Mouse (Mus musculus): ENCODE measurements around the gene Tspan7. TPM values are rescaled to one million over a fixed set of nuclear protein-coding genes. Genes with fewer than 3 reads are reported as not detected.
A peak's percentile ranks its signal among the peaks of the same experiment; 100 is the strongest.

The Tspan7 gene
- polyA plus RNA-seq (2014; fragmentation: Nextera tagmentation; extraction: Ambion mirVana), result 97.0 and 102 TPM in 2 replicates

DNA sequence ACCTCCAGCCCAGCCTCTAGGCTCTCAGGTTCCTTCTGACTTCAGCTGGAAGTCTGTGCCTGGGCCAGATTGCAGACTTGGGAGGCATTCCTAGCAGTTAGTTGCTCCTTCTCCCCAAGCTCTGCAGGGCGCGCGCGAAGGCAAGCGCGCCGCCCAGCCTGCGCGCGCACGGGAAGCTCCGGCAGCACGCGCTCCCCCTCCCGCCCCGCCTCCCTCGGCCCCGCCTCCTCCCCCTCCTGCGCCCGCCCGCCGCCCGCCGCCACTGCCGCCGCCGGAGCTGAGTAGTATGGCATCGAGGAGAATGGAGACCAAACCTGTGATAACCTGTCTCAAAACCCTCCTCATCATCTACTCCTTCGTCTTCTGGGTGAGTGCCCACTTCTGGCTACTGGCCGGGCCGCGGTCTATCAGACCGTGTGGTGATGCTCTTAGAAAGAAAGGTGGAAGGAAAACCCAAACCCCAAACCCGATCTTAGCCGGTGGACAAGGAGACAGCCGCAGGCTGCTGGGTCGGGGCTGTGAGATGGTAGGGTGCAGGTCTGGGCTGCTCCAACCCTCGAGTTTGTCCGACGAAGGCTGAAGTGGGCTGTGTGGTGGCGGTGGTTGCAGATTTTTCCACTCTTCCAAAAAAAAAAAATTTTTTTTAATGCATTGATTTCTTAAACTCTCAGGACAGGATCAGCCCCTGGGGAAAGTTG is at the start of gene Tspan7:
Tspan7 (plus strand) TSS at position 287 of the 698 bp plus-strand sequence.
- peak; percentile 83 for ATAC-seq (ENCODE audit: insufficient number of reproducible peaks, insufficient read depth, low FRiP score, low read depth)
- Histone ChIP-seq H3K27me3 (ENCODE audit: control insufficient read depth, insufficient read depth, low read length) (no peaks in the 10 kb centered on the region), H3K36me3 (ENCODE audit: control insufficient read depth, insufficient read depth, low read length) (no peaks in the 10 kb centered on the region), H3K4me1 (ENCODE audit: control insufficient read depth in 2 of 2, insufficient read depth in 2 of 2, low read length in 2 of 2) (no peaks in the 10 kb centered on the region), H3K9me3 (ENCODE audit: control insufficient read depth, low read length) (no peaks in the 10 kb centered on the region), H3K4me3 (ENCODE audit: control insufficient read depth in 1 of 2, insufficient read depth in 1 of 2, low read depth in 1 of 2, low read length in 2 of 2) (peak within 1 kb of the TSS; percentile 55 to 76), H3K4me2 (ENCODE audit: low read length) (peak within 1 kb of the TSS; percentile 67), H3K27ac (replicated peaks in 1 of 2; ENCODE audit: control insufficient read depth in 1 of 2, insufficient read depth in 1 of 2, low read depth in 2 of 2, low read length in 2 of 2) (peak within 1 kb of the TSS; percentile 28 to 76; a peak in 3 of 4 replicates), H3K9ac (ENCODE audit: low read length) (peak within 1 kb of the TSS; percentile 71)
- WGBS, result 13% methylated on average over 23 of the region's 41 CpGs

DNA sequence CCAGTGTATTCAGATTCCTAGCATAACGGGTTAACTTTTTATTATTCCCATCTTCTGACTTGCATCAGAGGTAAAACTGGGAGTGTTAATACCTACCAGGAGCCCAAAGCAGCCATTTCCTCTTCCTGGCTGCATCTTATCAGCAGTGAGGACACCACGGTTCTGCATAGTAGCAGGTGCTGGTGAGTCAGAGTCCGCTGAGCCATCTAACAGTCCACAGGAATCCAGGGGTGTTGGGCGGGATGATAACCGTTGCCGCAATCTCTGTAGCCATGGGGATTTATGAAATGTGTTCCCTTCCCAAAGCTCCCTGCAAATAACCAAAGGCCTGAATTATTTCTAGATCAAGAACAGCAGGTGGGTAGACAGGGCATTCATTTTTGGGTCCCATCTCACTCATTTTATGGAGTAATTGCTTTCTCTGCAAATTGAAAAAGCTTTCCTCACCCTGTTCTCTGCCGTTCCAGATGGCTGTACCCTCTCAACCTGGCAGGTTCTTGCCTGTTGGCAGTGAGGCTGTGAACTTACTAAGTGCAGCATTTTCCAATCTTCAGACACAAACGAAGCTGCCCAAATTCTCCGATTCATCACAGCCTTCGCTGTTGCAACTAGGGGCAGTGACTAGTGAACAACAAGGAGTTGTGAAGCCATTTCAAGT is 35.5 kb upstream of the Tspan7 start:
- H3K4me1 ChIP-seq (ENCODE audit: control insufficient read depth in 2 of 2, insufficient read depth in 2 of 2, low read length in 2 of 2), result no peaks in the 10 kb centered on the region
- H3K4me2 ChIP-seq (ENCODE audit: low read length), result no peak overlapping the region
- no peak overlapping the region for H3K4me3 ChIP-seq (ENCODE audit: control insufficient read depth in 1 of 2, insufficient read depth in 1 of 2, low read depth in 1 of 2, low read length in 2 of 2)
- H3K9me3 ChIP-seq (ENCODE audit: control insufficient read depth, low read length), result no peaks in the 10 kb centered on the region
- no peak overlapping the region for H3K27ac ChIP-seq (replicated peaks in 1 of 2; ENCODE audit: control insufficient read depth in 1 of 2, insufficient read depth in 1 of 2, low read depth in 2 of 2, low read length in 2 of 2)
- H3K27me3 ChIP-seq (ENCODE audit: control insufficient read depth, insufficient read depth, low read length), result no peaks in the 10 kb centered on the region
- no peaks in the 10 kb centered on the region for H3K36me3 ChIP-seq (ENCODE audit: control insufficient read depth, insufficient read depth, low read length)
- WGBS, result 69% methylated on average over 10 of the region's 10 CpGs
- H3K9ac ChIP-seq (ENCODE audit: low read length), result no peak overlapping the region
- ATAC-seq (ENCODE audit: insufficient number of reproducible peaks, insufficient read depth, low FRiP score, low read depth), result no peak

DNA sequence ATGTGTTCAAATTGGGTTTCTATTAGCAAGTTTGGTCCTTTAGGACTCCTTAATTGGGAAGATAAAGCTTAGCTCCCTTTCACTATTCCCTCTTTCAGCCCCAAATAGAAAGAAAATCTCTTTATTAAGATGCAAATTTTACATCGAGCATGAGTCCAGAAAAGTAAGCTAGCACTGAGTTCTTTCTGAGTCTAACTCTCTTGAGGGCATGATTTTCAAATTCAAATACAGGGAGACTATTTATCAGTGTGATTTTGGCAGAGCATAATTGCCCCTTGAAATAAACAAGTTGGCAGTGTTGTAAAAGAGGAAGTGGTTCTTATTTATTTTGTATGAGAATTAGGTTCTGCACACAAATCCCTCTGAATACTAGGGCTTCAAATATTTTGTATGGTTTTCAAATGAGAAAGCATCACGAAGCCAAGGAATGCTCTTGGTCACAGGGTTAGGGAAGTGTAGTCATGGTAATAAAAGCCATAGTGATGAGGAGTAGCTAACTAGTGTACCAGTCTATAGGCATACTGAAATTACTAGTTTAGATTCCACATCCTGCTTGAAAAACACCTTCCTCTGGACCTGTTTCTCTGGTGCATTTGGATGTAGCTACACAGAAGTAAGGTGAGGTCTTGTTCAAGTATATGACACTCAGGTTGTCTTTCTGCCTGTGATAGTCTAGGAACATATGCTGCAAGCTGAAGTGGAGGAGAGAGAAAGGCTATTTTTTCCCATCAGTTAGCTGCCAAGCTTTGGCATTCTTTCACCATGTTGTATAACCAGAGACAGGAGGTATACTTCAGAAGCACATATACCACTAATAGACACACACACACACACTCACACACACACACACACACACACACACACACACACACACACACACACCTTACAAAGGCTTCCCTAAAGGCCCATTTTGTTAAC is 34.6 kb upstream of the Tspan7 start:
- H3K27me3 ChIP-seq (ENCODE audit: control insufficient read depth, insufficient read depth, low read length), result no peaks in the 10 kb centered on the region
- no peaks in the 10 kb centered on the region for H3K4me1 ChIP-seq (ENCODE audit: control insufficient read depth in 2 of 2, insufficient read depth in 2 of 2, low read length in 2 of 2)
- H3K4me3 ChIP-seq (ENCODE audit: control insufficient read depth in 1 of 2, insufficient read depth in 1 of 2, low read depth in 1 of 2, low read length in 2 of 2), result no peak overlapping the region
- WGBS, result 49% methylated on average over 2 of the region's 2 CpGs
- ATAC-seq (ENCODE audit: insufficient number of reproducible peaks, insufficient read depth, low FRiP score, low read depth), result no peak
- H3K9ac ChIP-seq (ENCODE audit: low read length), result no peak overlapping the region
- no peaks in the 10 kb centered on the region for H3K36me3 ChIP-seq (ENCODE audit: control insufficient read depth, insufficient read depth, low read length)
- H3K27ac ChIP-seq (replicated peaks in 1 of 2; ENCODE audit: control insufficient read depth in 1 of 2, insufficient read depth in 1 of 2, low read depth in 2 of 2, low read length in 2 of 2), result no peak overlapping the region
- H3K9me3 ChIP-seq (ENCODE audit: control insufficient read depth, low read length), result no peaks in the 10 kb centered on the region
- H3K4me2 ChIP-seq (ENCODE audit: low read length), result no peak overlapping the region

DNA sequence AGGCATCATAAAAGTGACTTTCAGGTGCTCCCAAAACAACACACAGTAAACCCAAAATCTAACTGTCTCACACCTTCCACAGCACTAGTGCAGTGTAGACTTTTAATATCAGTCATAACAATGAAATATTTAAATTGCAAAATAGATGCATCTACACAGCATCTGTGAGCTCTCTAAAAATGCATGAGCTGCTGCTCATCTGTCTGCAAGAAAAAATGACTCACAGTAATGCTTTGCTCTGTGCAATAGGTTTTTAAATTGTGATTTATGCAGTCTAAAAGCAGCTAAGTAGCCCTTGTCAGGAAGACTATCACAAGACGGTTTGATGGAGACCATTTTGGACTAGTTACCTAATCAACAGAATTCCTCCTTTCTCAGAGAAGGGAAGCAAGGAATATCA is 31.2 kb upstream of the Tspan7 start:
- ATAC-seq (ENCODE audit: insufficient number of reproducible peaks, insufficient read depth, low FRiP score, low read depth), result no peak
- no peaks in the 10 kb centered on the region for H3K9me3 ChIP-seq (ENCODE audit: control insufficient read depth, low read length)
- no peak overlapping the region for H3K4me2 ChIP-seq (ENCODE audit: low read length)
- no peaks in the 10 kb centered on the region for H3K4me1 ChIP-seq (ENCODE audit: control insufficient read depth in 2 of 2, insufficient read depth in 2 of 2, low read length in 2 of 2)
- no peaks in the 10 kb centered on the region for H3K36me3 ChIP-seq (ENCODE audit: control insufficient read depth, insufficient read depth, low read length)
- no peak overlapping the region for H3K4me3 ChIP-seq (ENCODE audit: control insufficient read depth in 1 of 2, insufficient read depth in 1 of 2, low read depth in 1 of 2, low read length in 2 of 2)
- no peak overlapping the region for H3K9ac ChIP-seq (ENCODE audit: low read length)
- no peak overlapping the region for H3K27ac ChIP-seq (replicated peaks in 1 of 2; ENCODE audit: control insufficient read depth in 1 of 2, insufficient read depth in 1 of 2, low read depth in 2 of 2, low read length in 2 of 2)
- no peaks in the 10 kb centered on the region for H3K27me3 ChIP-seq (ENCODE audit: control insufficient read depth, insufficient read depth, low read length)
- 28% methylated on average over 1 of the region's 1 CpGs for WGBS

DNA sequence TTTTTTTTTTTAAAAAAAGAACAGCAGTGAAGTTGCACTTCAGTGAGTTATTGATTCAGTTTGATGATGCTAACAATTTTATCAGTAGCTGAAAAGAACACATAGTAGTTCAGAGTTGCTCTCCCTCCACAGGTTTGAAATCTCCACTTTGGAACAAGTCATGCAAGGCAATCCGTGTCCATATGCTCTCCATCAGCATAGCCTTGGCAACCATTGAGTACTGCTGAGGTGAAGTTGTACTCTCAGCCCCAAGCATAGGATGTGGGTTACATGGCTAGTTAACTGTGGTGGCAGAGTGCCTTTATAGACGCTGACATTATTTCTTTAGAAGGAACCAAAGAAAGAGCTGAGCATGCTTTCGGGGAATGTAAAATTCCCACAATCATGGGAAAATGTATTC is 27.7 kb upstream of the Tspan7 start:
- no peak overlapping the region for H3K4me2 ChIP-seq (ENCODE audit: low read length)
- no peak overlapping the region for H3K27ac ChIP-seq (replicated peaks in 1 of 2; ENCODE audit: control insufficient read depth in 1 of 2, insufficient read depth in 1 of 2, low read depth in 2 of 2, low read length in 2 of 2)
- no peak overlapping the region for H3K4me3 ChIP-seq (ENCODE audit: control insufficient read depth in 1 of 2, insufficient read depth in 1 of 2, low read depth in 1 of 2, low read length in 2 of 2)
- H3K36me3 ChIP-seq (ENCODE audit: control insufficient read depth, insufficient read depth, low read length), result no peaks in the 10 kb centered on the region
- no peak overlapping the region for H3K9ac ChIP-seq (ENCODE audit: low read length)
- ATAC-seq (ENCODE audit: insufficient number of reproducible peaks, insufficient read depth, low FRiP score, low read depth), result no peak
- no peaks in the 10 kb centered on the region for H3K9me3 ChIP-seq (ENCODE audit: control insufficient read depth, low read length)
- H3K27me3 ChIP-seq (ENCODE audit: control insufficient read depth, insufficient read depth, low read length), result no peaks in the 10 kb centered on the region
- H3K4me1 ChIP-seq (ENCODE audit: control insufficient read depth in 2 of 2, insufficient read depth in 2 of 2, low read length in 2 of 2), result no peaks in the 10 kb centered on the region
- WGBS, result 74% methylated on average over 3 of the region's 3 CpGs

DNA sequence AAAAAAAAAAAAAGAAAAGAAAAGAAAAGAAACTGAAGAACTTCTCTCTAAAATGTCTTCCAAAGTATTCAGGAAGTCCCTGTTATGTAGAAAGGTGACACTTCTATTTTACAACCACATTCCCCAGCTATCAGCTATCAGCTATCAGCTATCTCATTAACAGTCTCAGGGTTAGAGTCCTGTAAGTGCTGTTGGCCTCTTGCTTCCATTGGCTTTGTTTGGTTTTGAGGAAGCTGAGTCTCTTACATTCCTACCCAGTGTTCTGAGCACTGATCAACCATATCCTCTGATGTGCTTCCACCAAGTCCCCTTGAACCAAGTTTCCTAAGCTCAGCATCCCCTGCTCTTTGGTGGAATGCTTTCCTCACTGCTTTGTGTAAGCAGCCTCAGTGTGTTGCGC is 7.9 kb upstream of the Tspan7 start:
- H3K4me2 ChIP-seq (ENCODE audit: low read length), result no peak overlapping the region
- ATAC-seq (ENCODE audit: insufficient number of reproducible peaks, insufficient read depth, low FRiP score, low read depth), result no peak
- no peak overlapping the region for H3K9ac ChIP-seq (ENCODE audit: low read length)
- H3K4me3 ChIP-seq (ENCODE audit: control insufficient read depth in 1 of 2, insufficient read depth in 1 of 2, low read depth in 1 of 2, low read length in 2 of 2), result no peak overlapping the region
- H3K9me3 ChIP-seq (ENCODE audit: control insufficient read depth, low read length), result no peaks in the 10 kb centered on the region
- 93% methylated on average over 1 of the region's 1 CpGs for WGBS
- H3K4me1 ChIP-seq (ENCODE audit: control insufficient read depth in 2 of 2, insufficient read depth in 2 of 2, low read length in 2 of 2), result no peaks in the 10 kb centered on the region
- no peaks in the 10 kb centered on the region for H3K36me3 ChIP-seq (ENCODE audit: control insufficient read depth, insufficient read depth, low read length)
- no peaks in the 10 kb centered on the region for H3K27me3 ChIP-seq (ENCODE audit: control insufficient read depth, insufficient read depth, low read length)
- H3K27ac ChIP-seq (replicated peaks in 1 of 2; ENCODE audit: control insufficient read depth in 1 of 2, insufficient read depth in 1 of 2, low read depth in 2 of 2, low read length in 2 of 2), result no peak overlapping the region

DNA sequence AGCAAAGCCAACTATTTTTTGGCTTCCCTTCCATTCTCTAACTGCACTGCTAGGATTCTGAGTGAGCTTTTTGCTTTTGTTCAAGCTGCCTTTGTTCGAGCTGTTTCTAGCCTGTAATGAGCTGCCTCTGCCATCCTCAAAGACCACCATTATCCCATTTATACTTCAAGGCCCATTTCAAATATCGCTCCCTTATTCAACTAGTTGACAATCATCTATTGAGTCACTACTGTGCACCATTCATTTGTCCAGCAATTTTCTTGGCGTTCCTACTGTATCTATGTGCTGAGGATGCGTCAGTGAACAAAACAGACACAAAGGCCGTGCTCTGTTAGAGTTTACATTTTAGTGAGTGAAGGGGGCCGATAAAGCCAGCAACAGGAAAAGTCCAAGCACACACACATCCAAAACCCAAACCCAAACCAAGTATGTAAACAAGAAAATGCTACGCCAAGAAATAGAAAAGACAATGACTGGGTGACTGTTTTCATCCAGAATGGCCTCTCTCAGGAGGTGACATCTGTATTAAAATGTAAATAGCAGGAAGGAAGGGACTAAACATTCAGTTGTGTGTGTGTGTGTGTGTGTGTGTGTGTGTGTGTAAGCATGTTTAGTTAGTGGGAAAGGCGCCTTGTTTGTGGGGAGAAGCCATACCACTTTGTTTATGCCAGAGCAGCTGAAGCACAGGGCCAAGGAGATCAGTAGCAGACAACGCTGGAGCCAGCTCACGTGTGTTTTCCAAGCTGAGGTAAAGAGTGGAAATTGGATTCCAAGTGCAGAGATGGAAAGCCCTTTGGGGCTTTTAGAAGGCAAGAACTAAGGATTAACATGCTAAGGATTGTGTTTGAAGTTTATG is 5.7 kb upstream of the Tspan7 start:
- ATAC-seq (ENCODE audit: insufficient number of reproducible peaks, insufficient read depth, low FRiP score, low read depth), result no peak
- H3K27ac ChIP-seq (replicated peaks in 1 of 2; ENCODE audit: control insufficient read depth in 1 of 2, insufficient read depth in 1 of 2, low read depth in 2 of 2, low read length in 2 of 2), result no peak overlapping the region
- H3K36me3 ChIP-seq (ENCODE audit: control insufficient read depth, insufficient read depth, low read length), result no peaks in the 10 kb centered on the region
- H3K9me3 ChIP-seq (ENCODE audit: control insufficient read depth, low read length), result no peaks in the 10 kb centered on the region
- H3K4me3 ChIP-seq (ENCODE audit: control insufficient read depth in 1 of 2, insufficient read depth in 1 of 2, low read depth in 1 of 2, low read length in 2 of 2), result no peak overlapping the region
- H3K4me1 ChIP-seq (ENCODE audit: control insufficient read depth in 2 of 2, insufficient read depth in 2 of 2, low read length in 2 of 2), result no peaks in the 10 kb centered on the region
- no peak overlapping the region for H3K4me2 ChIP-seq (ENCODE audit: low read length)
- H3K9ac ChIP-seq (ENCODE audit: low read length), result no peak overlapping the region
- WGBS, result 79% methylated on average over 10 of the region's 10 CpGs
- no peaks in the 10 kb centered on the region for H3K27me3 ChIP-seq (ENCODE audit: control insufficient read depth, insufficient read depth, low read length)

All from heart, embryonic 14.5 days (tissue).